Mouse (Mus musculus): Measurements from ENCODE around the gene Il17ra. TPM values are rescaled to one million over a fixed set of nuclear protein-coding genes. Genes with fewer than 3 reads are reported as not detected.

Gene Il17ra
- polyA plus RNA-seq, 1 experiment from 2014 or later: 8.5 TPM

DNA sequence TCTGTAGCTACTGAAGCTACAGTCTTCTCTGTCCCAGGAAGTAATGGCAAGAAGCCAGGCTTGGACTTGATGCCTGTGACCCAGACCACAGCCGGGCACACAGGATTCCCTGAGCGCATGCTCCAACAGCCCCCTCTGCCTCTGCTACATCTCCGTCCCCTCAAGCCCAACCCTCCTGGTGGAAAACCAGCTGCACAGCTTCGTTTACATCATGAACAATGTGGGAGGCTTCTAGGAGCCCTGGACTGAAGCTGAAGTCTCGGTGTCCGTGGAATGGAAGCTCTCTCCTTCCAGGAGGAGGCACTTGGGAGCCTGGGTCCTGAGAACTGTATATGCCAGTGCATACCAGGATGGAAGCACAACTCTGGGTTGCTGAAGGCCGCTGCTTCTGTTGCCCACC is 46.9 kb downstream of the Il17ra start:
- Histone ChIP-seq H3K4me2 (ENCODE audit: low read depth, low read length) (no peak overlapping the region), H3K4me3 (replicated peaks; ENCODE audit: low read length) (no peak overlapping the region), H3K4me1 (ENCODE audit: control insufficient read depth, insufficient read depth, low read length) (no peaks in the 10 kb centered on the region), H3K27ac (ENCODE audit: low read length) (no peak overlapping the region), H3K36me3 (ENCODE audit: control insufficient read depth, insufficient read depth, low read length) (no peaks in the 10 kb centered on the region), H3K9ac (ENCODE audit: low read length) (no peak overlapping the region), H3K9me3 (replicated peaks; ENCODE audit: control insufficient read depth, low read length) (no peaks in the 10 kb centered on the region), H3K27me3 (ENCODE audit: control insufficient read depth, insufficient read depth, low read length) (no peaks in the 10 kb centered on the region)
- WGBS: 69% methylated on average over 7 of the region's 7 CpGs
- ATAC-seq (ENCODE audit: insufficient read depth, low FRiP score): no peak

DNA sequence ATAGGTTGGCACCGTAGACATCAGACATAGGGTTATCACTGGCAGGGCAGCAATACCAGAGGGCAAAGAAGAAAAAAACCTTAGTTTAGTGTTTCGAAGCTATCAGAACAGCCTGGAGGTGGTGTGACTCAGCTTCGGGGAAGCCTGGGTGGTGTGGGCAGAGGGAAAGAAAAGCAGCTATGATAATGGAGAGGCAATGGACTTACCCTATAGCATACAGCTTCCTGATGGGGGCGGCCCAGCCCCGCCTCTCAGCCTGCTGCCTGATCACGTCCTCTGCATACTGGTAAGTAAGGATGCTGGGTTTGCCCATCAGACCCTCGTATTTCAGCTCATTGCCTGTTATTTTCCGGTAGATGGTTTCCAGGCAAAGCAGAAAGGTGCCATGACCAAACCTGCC is 47.4 kb downstream of the Il17ra start:
- Histone ChIP-seq H3K9me3 (replicated peaks; ENCODE audit: control insufficient read depth, low read length) (no peaks in the 10 kb centered on the region), H3K36me3 (ENCODE audit: control insufficient read depth, insufficient read depth, low read length) (no peaks in the 10 kb centered on the region), H3K9ac (ENCODE audit: low read length) (no peak overlapping the region), H3K4me2 (ENCODE audit: low read depth, low read length) (no peak overlapping the region), H3K27me3 (ENCODE audit: control insufficient read depth, insufficient read depth, low read length) (no peaks in the 10 kb centered on the region), H3K4me1 (ENCODE audit: control insufficient read depth, insufficient read depth, low read length) (no peaks in the 10 kb centered on the region), H3K27ac (ENCODE audit: low read length) (no peak overlapping the region), H3K4me3 (replicated peaks; ENCODE audit: low read length) (no peak overlapping the region)
- no peak for ATAC-seq (ENCODE audit: insufficient read depth, low FRiP score)
- WGBS: 85% methylated on average over 8 of the region's 8 CpGs

DNA sequence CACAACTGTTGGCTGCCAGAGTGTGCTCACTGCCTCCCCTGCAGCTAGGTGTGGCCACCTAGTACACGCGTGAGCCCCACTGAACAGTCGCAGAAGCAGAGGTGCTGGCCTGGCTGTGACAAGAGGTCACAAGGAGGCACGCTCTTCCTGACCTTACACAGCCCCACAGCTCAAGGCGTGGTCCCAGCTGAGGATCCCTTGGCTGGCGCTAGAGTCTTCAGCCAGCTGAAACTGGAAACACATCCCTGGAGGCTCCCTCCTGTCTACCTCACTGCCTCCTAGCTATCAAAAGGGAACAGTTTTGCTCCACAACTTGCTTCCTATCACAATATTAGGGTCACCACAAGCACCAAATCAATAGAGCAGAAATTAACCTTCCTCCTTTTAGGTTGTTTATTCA is 48.2 kb downstream of the Il17ra start:
- H3K9ac ChIP-seq (ENCODE audit: low read length): no peak overlapping the region
- H3K9me3 ChIP-seq (replicated peaks; ENCODE audit: control insufficient read depth, low read length): no peaks in the 10 kb centered on the region
- H3K4me3 ChIP-seq (replicated peaks; ENCODE audit: low read length): no peak overlapping the region
- no peaks in the 10 kb centered on the region for H3K36me3 ChIP-seq (ENCODE audit: control insufficient read depth, insufficient read depth, low read length)
- no peaks in the 10 kb centered on the region for H3K4me1 ChIP-seq (ENCODE audit: control insufficient read depth, insufficient read depth, low read length)
- ATAC-seq (ENCODE audit: insufficient read depth, low FRiP score): no peak
- H3K27ac ChIP-seq (ENCODE audit: low read length): no peak overlapping the region
- H3K4me2 ChIP-seq (ENCODE audit: low read depth, low read length): no peak overlapping the region
- H3K27me3 ChIP-seq (ENCODE audit: control insufficient read depth, insufficient read depth, low read length): no peaks in the 10 kb centered on the region
- 84% methylated on average over 6 of the region's 6 CpGs for WGBS

DNA sequence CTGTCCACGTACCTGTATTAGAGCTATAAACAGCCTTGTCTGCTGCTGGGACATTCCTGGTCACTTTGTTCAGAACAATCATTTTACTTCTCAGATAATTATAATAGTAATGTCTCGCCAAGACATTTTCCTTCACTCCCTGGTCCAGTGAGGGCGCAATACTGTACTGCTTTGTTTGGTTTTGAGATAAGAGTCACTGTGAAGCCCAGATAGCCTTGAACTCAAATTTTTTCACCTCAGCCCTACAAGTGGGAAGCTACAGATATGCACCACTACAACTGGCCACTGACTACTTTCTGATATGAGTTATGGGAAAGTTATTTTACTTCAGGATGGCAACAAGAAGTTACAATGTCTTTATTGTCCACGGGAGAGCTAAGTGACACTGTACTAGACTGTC is 53.4 kb downstream of the Il17ra start:
- no peak for ATAC-seq (ENCODE audit: insufficient read depth, low FRiP score)
- Histone ChIP-seq H3K4me1 (ENCODE audit: control insufficient read depth, insufficient read depth, low read length) (no peaks in the 10 kb centered on the region), H3K9ac (ENCODE audit: low read length) (no peak overlapping the region), H3K4me3 (replicated peaks; ENCODE audit: low read length) (no peak overlapping the region), H3K27ac (ENCODE audit: low read length) (no peak overlapping the region), H3K27me3 (ENCODE audit: control insufficient read depth, insufficient read depth, low read length) (no peaks in the 10 kb centered on the region), H3K36me3 (ENCODE audit: control insufficient read depth, insufficient read depth, low read length) (no peaks in the 10 kb centered on the region), H3K9me3 (replicated peaks; ENCODE audit: control insufficient read depth, low read length) (no peaks in the 10 kb centered on the region), H3K4me2 (ENCODE audit: low read depth, low read length) (no peak overlapping the region)
- WGBS: 78% methylated on average over 4 of the region's 4 CpGs

DNA sequence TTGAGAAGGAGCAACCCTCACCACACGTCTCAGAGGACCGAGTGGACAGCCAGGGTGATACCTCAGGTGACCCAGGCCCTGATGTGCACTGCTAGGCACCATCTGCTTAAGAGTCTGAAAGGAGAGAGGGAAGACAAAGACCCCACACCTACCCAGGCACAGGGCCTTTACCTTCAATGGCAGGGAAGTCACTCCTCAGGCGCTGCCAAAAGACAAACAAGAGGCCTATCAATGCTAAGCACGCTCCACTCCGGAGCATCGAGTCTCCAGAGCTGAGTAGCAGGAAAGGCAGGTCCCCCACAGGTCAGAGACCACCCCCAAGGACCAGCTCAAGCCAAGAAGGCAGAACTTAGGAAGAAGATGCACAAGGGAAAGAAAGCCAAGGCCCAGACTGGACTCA is 53.8 kb downstream of the Il17ra start:
- no peak for ATAC-seq (ENCODE audit: insufficient read depth, low FRiP score)
- no peak overlapping the region for H3K9ac ChIP-seq (ENCODE audit: low read length)
- H3K4me2 ChIP-seq (ENCODE audit: low read depth, low read length): no peak overlapping the region
- no peaks in the 10 kb centered on the region for H3K9me3 ChIP-seq (replicated peaks; ENCODE audit: control insufficient read depth, low read length)
- no peaks in the 10 kb centered on the region for H3K27me3 ChIP-seq (ENCODE audit: control insufficient read depth, insufficient read depth, low read length)
- no peaks in the 10 kb centered on the region for H3K36me3 ChIP-seq (ENCODE audit: control insufficient read depth, insufficient read depth, low read length)
- 70% methylated on average over 6 of the region's 6 CpGs for WGBS
- H3K4me3 ChIP-seq (replicated peaks; ENCODE audit: low read length): no peak overlapping the region
- H3K27ac ChIP-seq (ENCODE audit: low read length): no peak overlapping the region
- H3K4me1 ChIP-seq (ENCODE audit: control insufficient read depth, insufficient read depth, low read length): no peaks in the 10 kb centered on the region

DNA sequence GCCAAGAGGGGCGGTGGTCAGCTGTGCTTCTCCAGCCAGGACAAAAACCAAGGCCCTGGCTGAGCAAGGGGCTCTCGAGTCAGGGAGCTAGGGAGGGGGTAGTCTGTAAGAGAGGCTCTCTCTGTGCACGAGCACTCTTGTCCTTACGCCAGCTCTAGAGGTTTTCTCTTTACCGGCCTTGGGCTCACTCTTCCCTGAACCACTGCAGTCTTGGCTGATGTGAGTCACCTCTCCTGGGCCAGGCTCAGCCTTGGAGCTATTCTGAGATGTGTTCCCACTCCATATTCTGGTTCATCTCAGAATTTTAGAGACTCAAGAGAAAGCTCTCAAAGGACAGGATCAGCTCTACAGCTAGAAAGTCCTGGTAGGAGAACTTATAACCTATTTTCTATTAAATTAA is 54.3 kb downstream of the Il17ra start:
- WGBS: 92% methylated on average over 5 of the region's 5 CpGs
- no peaks in the 10 kb centered on the region for H3K27me3 ChIP-seq (ENCODE audit: control insufficient read depth, insufficient read depth, low read length)
- no peak overlapping the region for H3K4me3 ChIP-seq (replicated peaks; ENCODE audit: low read length)
- H3K9me3 ChIP-seq (replicated peaks; ENCODE audit: control insufficient read depth, low read length): no peaks in the 10 kb centered on the region
- no peaks in the 10 kb centered on the region for H3K4me1 ChIP-seq (ENCODE audit: control insufficient read depth, insufficient read depth, low read length)
- no peaks in the 10 kb centered on the region for H3K36me3 ChIP-seq (ENCODE audit: control insufficient read depth, insufficient read depth, low read length)
- no peak overlapping the region for H3K4me2 ChIP-seq (ENCODE audit: low read depth, low read length)
- H3K9ac ChIP-seq (ENCODE audit: low read length): no peak overlapping the region
- no peak overlapping the region for H3K27ac ChIP-seq (ENCODE audit: low read length)
- ATAC-seq (ENCODE audit: insufficient read depth, low FRiP score): no peak

DNA sequence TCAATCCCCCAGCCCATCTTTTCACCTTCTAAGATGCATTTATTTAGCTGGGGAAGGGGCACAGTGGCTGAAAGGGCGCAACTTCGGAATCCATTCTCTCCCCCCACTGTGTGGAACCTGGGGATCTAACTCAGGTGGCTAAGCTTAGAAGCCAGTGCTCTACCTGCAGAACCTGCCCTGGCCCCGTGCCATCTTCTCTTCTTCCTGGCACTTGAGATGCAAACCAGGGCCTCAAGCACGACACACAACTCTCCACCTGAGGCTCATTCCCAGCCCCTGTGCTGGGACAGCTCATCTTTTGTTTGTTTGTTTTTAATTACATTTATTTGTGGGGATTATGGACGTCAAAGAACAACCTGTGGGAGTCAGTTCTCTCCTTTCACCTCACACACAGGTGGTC is 56.6 kb downstream of the Il17ra start:
- 73% methylated on average over 5 of the region's 5 CpGs for WGBS
- H3K9ac ChIP-seq (ENCODE audit: low read length): no peak overlapping the region
- no peak overlapping the region for H3K27ac ChIP-seq (ENCODE audit: low read length)
- no peak overlapping the region for H3K4me2 ChIP-seq (ENCODE audit: low read depth, low read length)
- H3K9me3 ChIP-seq (replicated peaks; ENCODE audit: control insufficient read depth, low read length): no peaks in the 10 kb centered on the region
- H3K4me3 ChIP-seq (replicated peaks; ENCODE audit: low read length): no peak overlapping the region
- no peaks in the 10 kb centered on the region for H3K27me3 ChIP-seq (ENCODE audit: control insufficient read depth, insufficient read depth, low read length)
- no peaks in the 10 kb centered on the region for H3K4me1 ChIP-seq (ENCODE audit: control insufficient read depth, insufficient read depth, low read length)
- no peak for ATAC-seq (ENCODE audit: insufficient read depth, low FRiP score)
- H3K36me3 ChIP-seq (ENCODE audit: control insufficient read depth, insufficient read depth, low read length): no peaks in the 10 kb centered on the region

DNA sequence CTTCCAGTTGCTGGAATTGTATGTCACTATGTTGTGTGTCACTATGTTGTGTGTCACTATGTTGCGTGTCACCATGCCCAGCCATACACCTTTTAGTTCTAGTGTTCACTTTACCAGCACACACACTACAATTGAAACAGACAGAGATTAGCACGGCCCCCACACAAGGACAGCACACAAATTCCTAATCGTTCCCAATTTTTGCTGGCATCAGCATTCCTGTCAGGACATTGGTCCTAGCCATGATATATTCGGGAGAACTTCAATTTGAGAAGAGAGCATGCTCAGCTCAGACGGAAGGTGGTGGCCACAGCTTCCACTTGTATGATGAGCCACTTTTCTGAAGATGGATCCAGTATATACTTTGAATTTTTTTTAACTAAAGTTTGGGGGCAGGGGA is 61.7 kb downstream of the Il17ra start:
- H3K36me3 ChIP-seq (ENCODE audit: control insufficient read depth, insufficient read depth, low read length): no peaks in the 10 kb centered on the region
- H3K27me3 ChIP-seq (ENCODE audit: control insufficient read depth, insufficient read depth, low read length): no peaks in the 10 kb centered on the region
- H3K9me3 ChIP-seq (replicated peaks; ENCODE audit: control insufficient read depth, low read length): no peaks in the 10 kb centered on the region
- H3K27ac ChIP-seq (ENCODE audit: low read length): no peak overlapping the region
- no peak overlapping the region for H3K4me3 ChIP-seq (replicated peaks; ENCODE audit: low read length)
- 0 out of 2 replicates have a peak, but pooled peaks cover 4% of the 10 kb centered on the region for H3K4me1 ChIP-seq (ENCODE audit: control insufficient read depth, insufficient read depth, low read length)
- WGBS: 91% methylated on average over 5 of the region's 5 CpGs
- H3K9ac ChIP-seq (ENCODE audit: low read length): no peak overlapping the region
- H3K4me2 ChIP-seq (ENCODE audit: low read depth, low read length): no peak overlapping the region
- ATAC-seq (ENCODE audit: insufficient read depth, low FRiP score): no peak

DNA sequence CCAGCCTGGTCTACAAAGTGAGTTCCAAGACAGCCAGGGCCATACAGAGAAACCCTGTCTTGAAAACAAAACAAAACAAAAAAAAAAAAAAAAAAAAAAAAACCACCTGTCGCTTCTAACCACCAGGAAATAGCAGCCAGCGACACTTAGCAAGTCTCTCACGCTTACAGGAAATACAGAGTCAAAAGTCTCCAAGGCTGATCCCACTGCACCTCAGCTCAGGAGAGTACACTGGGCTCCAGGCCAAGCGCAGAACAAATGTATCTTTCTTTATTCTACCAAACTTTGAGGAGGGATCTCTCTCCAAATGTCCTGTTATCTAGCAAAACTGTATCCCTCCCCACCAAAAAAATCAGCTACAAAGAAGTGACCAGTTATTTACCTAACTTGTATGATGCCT is 66.1 kb downstream of the Il17ra start:
- no peak for ATAC-seq (ENCODE audit: insufficient read depth, low FRiP score)
- no peaks in the 10 kb centered on the region for H3K27me3 ChIP-seq (ENCODE audit: control insufficient read depth, insufficient read depth, low read length)
- 0 out of 2 replicates have a peak, but pooled peaks cover 8% of the 10 kb centered on the region for H3K4me1 ChIP-seq (ENCODE audit: control insufficient read depth, insufficient read depth, low read length)
- no peak overlapping the region for H3K27ac ChIP-seq (ENCODE audit: low read length)
- WGBS: 71% methylated on average over 4 of the region's 4 CpGs
- H3K4me3 ChIP-seq (replicated peaks; ENCODE audit: low read length): no peak overlapping the region
- H3K9me3 ChIP-seq (replicated peaks; ENCODE audit: control insufficient read depth, low read length): no peaks in the 10 kb centered on the region
- H3K36me3 ChIP-seq (ENCODE audit: control insufficient read depth, insufficient read depth, low read length): no peaks in the 10 kb centered on the region
- H3K9ac ChIP-seq (ENCODE audit: low read length): no peak overlapping the region
- no peak overlapping the region for H3K4me2 ChIP-seq (ENCODE audit: low read depth, low read length)

Data from stomach, embryonic 16.5 days (tissue).